Mouse (Mus musculus) embryonic fibroblast, embryonic 13.5 days (primary cell): ENCODE results near the gene Mrgpre.

Source experiments
- CTCF ChIP-seq: IDR thresholded peaks from 2 replicates; pipeline ENCODE4 v1.5.1; 2011; ENCODE audit warnings: mild to moderate bottlenecking, control low read depth, low read length, moderate library complexity, borderline replicate concordance; ENCODE audit not compliant: insufficient read depth
- POLR2A ChIP-seq: IDR thresholded peaks from 2 replicates; pipeline ENCODE4 v1.6.1; 2011; ENCODE audit warnings: low read depth, mild to moderate bottlenecking, control low read depth, low read length, moderate library complexity

- no peak for TF ChIP-seq POLR2A
- no peak for TF ChIP-seq CTCF
These were observed 38.9 kb upstream of the Mrgpre start for GRCm38 (mm10) chr7:143823266-143823605.
